Mouse (Mus musculus): Measurements from ENCODE around the gene Fam3b. TPM values are rescaled to one million over a fixed set of nuclear protein-coding genes. Genes with fewer than 3 reads are reported as not detected.

Gene Fam3b
- polyA plus RNA-seq, 1 experiment from 2014 or later: not detected

DNA sequence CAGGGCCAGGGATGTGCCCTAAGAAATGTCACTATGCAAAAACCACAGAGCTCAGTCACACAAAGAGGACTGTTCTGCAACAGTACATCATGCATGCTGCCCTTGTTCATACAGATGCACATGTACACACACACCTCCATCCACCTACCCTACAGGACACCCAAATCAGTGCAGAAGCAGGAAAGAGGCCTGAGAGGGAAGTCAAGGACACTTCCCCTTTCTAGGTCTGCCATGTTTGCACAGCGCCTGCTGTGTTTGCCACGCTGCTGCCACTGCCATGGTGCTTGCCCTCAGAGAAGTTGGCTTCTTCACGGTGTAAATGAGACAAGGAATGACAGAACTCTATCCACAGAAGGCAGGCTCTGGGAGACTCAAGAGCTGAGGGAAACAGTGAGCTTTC is 10.8 kb downstream of the Fam3b start:
- H3K27me3 ChIP-seq (ENCODE audit: control insufficient read depth, insufficient read depth, low read length): no peaks in the 10 kb centered on the region
- H3K4me2 ChIP-seq (replicated peaks; ENCODE audit: low read depth, low read length): no peak overlapping the region
- no peaks in the 10 kb centered on the region for H3K4me1 ChIP-seq (ENCODE audit: control insufficient read depth, insufficient read depth, low read length)
- 74% methylated on average over 3 of the region's 3 CpGs for WGBS
- H3K27ac ChIP-seq (ENCODE audit: low read length): no peak overlapping the region
- no peak for ATAC-seq (ENCODE audit: insufficient number of reproducible peaks, insufficient read depth, low FRiP score, low read depth)
- no peaks in the 10 kb centered on the region for H3K36me3 ChIP-seq (ENCODE audit: control insufficient read depth, insufficient read depth, low read length)
- H3K4me3 ChIP-seq (ENCODE audit: low read depth, low read length): no peak overlapping the region
- H3K9ac ChIP-seq (replicated peaks; ENCODE audit: low read depth, low read length): no peak overlapping the region
- H3K9me3 ChIP-seq (ENCODE audit: control insufficient read depth, low read depth, low read length): no peaks in the 10 kb centered on the region

DNA sequence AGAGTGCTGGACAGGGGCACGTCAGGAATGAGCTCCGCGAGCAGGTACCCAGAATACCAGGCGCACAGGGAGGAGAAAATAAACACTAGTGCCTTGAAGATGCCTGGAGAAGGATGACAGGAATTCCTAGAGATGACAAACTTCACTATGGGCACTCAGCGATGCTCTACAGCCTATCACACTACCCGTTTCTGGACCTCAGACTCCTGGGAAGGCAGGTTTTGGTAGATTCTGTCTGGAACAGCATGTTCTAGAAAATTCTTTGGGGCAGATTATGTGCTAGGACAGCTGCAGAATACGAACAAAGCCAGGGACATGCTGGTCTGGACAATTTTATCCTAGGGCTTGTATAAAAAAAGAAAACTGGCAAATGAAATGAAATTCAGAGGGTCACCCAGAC is 13.7 kb downstream of the Fam3b start:
- WGBS: 82% methylated on average over 7 of the region's 7 CpGs
- Histone ChIP-seq H3K4me3 (ENCODE audit: low read depth, low read length) (no peak overlapping the region), H3K9me3 (ENCODE audit: control insufficient read depth, low read depth, low read length) (no peaks in the 10 kb centered on the region), H3K4me2 (replicated peaks; ENCODE audit: low read depth, low read length) (no peak overlapping the region), H3K36me3 (ENCODE audit: control insufficient read depth, insufficient read depth, low read length) (no peaks in the 10 kb centered on the region), H3K27ac (ENCODE audit: low read length) (no peak overlapping the region), H3K27me3 (ENCODE audit: control insufficient read depth, insufficient read depth, low read length) (no peaks in the 10 kb centered on the region), H3K4me1 (ENCODE audit: control insufficient read depth, insufficient read depth, low read length) (no peaks in the 10 kb centered on the region), H3K9ac (replicated peaks; ENCODE audit: low read depth, low read length) (no peak overlapping the region)
- no peak for ATAC-seq (ENCODE audit: insufficient number of reproducible peaks, insufficient read depth, low FRiP score, low read depth)

- 94% methylated on average over 7 of the region's 7 CpGs for WGBS
- no peaks in the 10 kb centered on the region for H3K36me3 ChIP-seq (ENCODE audit: control insufficient read depth, insufficient read depth, low read length)
Observed at GRCm38 (mm10) chr16:97499450-97499849, 15.2 kb downstream of the Fam3b start.

GRCm38 (mm10) chr16:97498139-97498538 is 16.5 kb downstream of the Fam3b start:
- 91% methylated on average over 3 of the region's 3 CpGs for whole genome bisulfite sequencing
- Histone ChIP-seq H3K9me3 (ENCODE audit: control insufficient read depth, low read depth, low read length) (no peaks in the 10 kb centered on the region), H3K4me1 (ENCODE audit: control insufficient read depth, insufficient read depth, low read length) (no peaks in the 10 kb centered on the region), H3K4me3 (ENCODE audit: low read depth, low read length) (no peak overlapping the region), H3K36me3 (ENCODE audit: control insufficient read depth, insufficient read depth, low read length) (no peaks in the 10 kb centered on the region), H3K9ac (replicated peaks; ENCODE audit: low read depth, low read length) (no peak overlapping the region), H3K27me3 (ENCODE audit: control insufficient read depth, insufficient read depth, low read length) (no peaks in the 10 kb centered on the region), H3K27ac (ENCODE audit: low read length) (no peak overlapping the region), H3K4me2 (replicated peaks; ENCODE audit: low read depth, low read length) (no peak overlapping the region)
- no peak for ATAC-seq (ENCODE audit: insufficient number of reproducible peaks, insufficient read depth, low FRiP score, low read depth)

More at GRCm38 (mm10) chr16:97499450-97499849, 15.2 kb downstream of the Fam3b start:
- Histone ChIP-seq H3K27me3 (ENCODE audit: control insufficient read depth, insufficient read depth, low read length) (no peaks in the 10 kb centered on the region), H3K4me3 (ENCODE audit: low read depth, low read length) (no peak overlapping the region), H3K9me3 (ENCODE audit: control insufficient read depth, low read depth, low read length) (no peaks in the 10 kb centered on the region), H3K4me2 (replicated peaks; ENCODE audit: low read depth, low read length) (no peak overlapping the region), H3K9ac (replicated peaks; ENCODE audit: low read depth, low read length) (no peak overlapping the region), H3K4me1 (ENCODE audit: control insufficient read depth, insufficient read depth, low read length) (no peaks in the 10 kb centered on the region), H3K27ac (ENCODE audit: low read length) (no peak overlapping the region)
- no peak for ATAC-seq (ENCODE audit: insufficient number of reproducible peaks, insufficient read depth, low FRiP score, low read depth)

- Histone ChIP-seq H3K36me3 (ENCODE audit: control insufficient read depth, insufficient read depth, low read length) (no peaks in the 10 kb centered on the region), H3K4me3 (ENCODE audit: low read depth, low read length) (no peak overlapping the region), H3K4me2 (replicated peaks; ENCODE audit: low read depth, low read length) (no peak overlapping the region), H3K4me1 (ENCODE audit: control insufficient read depth, insufficient read depth, low read length) (no peaks in the 10 kb centered on the region), H3K9ac (replicated peaks; ENCODE audit: low read depth, low read length) (no peak overlapping the region), H3K9me3 (ENCODE audit: control insufficient read depth, low read depth, low read length) (no peaks in the 10 kb centered on the region), H3K27me3 (ENCODE audit: control insufficient read depth, insufficient read depth, low read length) (no peaks in the 10 kb centered on the region), H3K27ac (ENCODE audit: low read length) (no peak overlapping the region)
- WGBS: 45% methylated on average over 5 of the region's 5 CpGs
- ATAC-seq (ENCODE audit: insufficient number of reproducible peaks, insufficient read depth, low FRiP score, low read depth): peak; percentile 47; the same call in 1 of the 2 replicates
Observed at GRCm38 (mm10) chr16:97497682-97498081, 16.9 kb downstream of the Fam3b start.

GRCm38 (mm10) chr16:97496026-97496425 is 18.6 kb downstream of the Fam3b start:
- Histone ChIP-seq H3K4me1 (ENCODE audit: control insufficient read depth, insufficient read depth, low read length) (no peaks in the 10 kb centered on the region), H3K4me3 (ENCODE audit: low read depth, low read length) (no peak overlapping the region), H3K27ac (ENCODE audit: low read length) (peak overlapping the region; percentile 10; the same call in 1 of the 2 replicates), H3K27me3 (ENCODE audit: control insufficient read depth, insufficient read depth, low read length) (no peaks in the 10 kb centered on the region), H3K9ac (replicated peaks; ENCODE audit: low read depth, low read length) (no peak overlapping the region), H3K4me2 (replicated peaks; ENCODE audit: low read depth, low read length) (no peak overlapping the region), H3K9me3 (ENCODE audit: control insufficient read depth, low read depth, low read length) (no peaks in the 10 kb centered on the region), H3K36me3 (ENCODE audit: control insufficient read depth, insufficient read depth, low read length) (no peaks in the 10 kb centered on the region)
- whole genome bisulfite sequencing: 33% methylated on average over 3 of the region's 3 CpGs
- ATAC-seq (ENCODE audit: insufficient number of reproducible peaks, insufficient read depth, low FRiP score, low read depth): peak; percentile 65

DNA sequence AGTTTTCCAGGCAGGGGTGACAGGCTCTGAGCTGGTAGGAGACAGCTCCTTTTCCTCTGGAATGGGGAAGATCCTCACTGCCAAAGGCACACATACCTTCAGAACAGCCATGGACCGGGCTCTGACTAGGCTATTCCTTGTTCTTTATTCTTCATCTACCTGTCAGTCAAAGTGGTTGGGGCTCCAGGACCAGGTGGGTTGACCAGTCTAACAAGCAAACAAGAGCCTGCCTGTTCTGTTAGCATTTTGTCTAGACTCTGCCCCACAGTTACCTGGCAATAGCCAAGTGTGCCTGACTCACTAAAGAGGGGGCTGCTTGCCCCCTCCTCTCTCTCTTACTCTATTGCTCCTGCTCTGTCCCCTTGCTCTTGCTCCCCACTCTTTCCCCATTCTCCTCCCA is 22.2 kb downstream of the Fam3b start:
- H3K4me2 ChIP-seq (replicated peaks; ENCODE audit: low read depth, low read length): no peak overlapping the region
- H3K4me3 ChIP-seq (ENCODE audit: low read depth, low read length): no peak overlapping the region
- H3K27me3 ChIP-seq (ENCODE audit: control insufficient read depth, insufficient read depth, low read length): no peaks in the 10 kb centered on the region
- H3K4me1 ChIP-seq (ENCODE audit: control insufficient read depth, insufficient read depth, low read length): no peaks in the 10 kb centered on the region
- H3K9me3 ChIP-seq (ENCODE audit: control insufficient read depth, low read depth, low read length): no peaks in the 10 kb centered on the region
- peak; percentile 61; the same call in 1 of the 2 replicates for ATAC-seq (ENCODE audit: insufficient number of reproducible peaks, insufficient read depth, low FRiP score, low read depth)
- no peak overlapping the region for H3K27ac ChIP-seq (ENCODE audit: low read length)
- no peak overlapping the region for H3K9ac ChIP-seq (replicated peaks; ENCODE audit: low read depth, low read length)
- 75% methylated on average over 1 of the region's 1 CpGs for WGBS
- H3K36me3 ChIP-seq (ENCODE audit: control insufficient read depth, insufficient read depth, low read length): no peaks in the 10 kb centered on the region

GRCm38 (mm10) chr16:97478655-97479054 is 36.0 kb downstream of the Fam3b start:
- ATAC-seq (ENCODE audit: insufficient number of reproducible peaks, insufficient read depth, low FRiP score, low read depth): no peak
- no peak overlapping the region for H3K9ac ChIP-seq (replicated peaks; ENCODE audit: low read depth, low read length)
- H3K9me3 ChIP-seq (ENCODE audit: control insufficient read depth, low read depth, low read length): no peaks in the 10 kb centered on the region
- no peaks in the 10 kb centered on the region for H3K4me1 ChIP-seq (ENCODE audit: control insufficient read depth, insufficient read depth, low read length)
- no peak overlapping the region for H3K27ac ChIP-seq (ENCODE audit: low read length)
- H3K36me3 ChIP-seq (ENCODE audit: control insufficient read depth, insufficient read depth, low read length): no peaks in the 10 kb centered on the region
- no peak overlapping the region for H3K4me2 ChIP-seq (replicated peaks; ENCODE audit: low read depth, low read length)
- no peaks in the 10 kb centered on the region for H3K27me3 ChIP-seq (ENCODE audit: control insufficient read depth, insufficient read depth, low read length)
- no peak overlapping the region for H3K4me3 ChIP-seq (ENCODE audit: low read depth, low read length)
- 78% methylated on average over 2 of the region's 2 CpGs for WGBS

GRCm38 (mm10) chr16:97476524-97476923 is 38.1 kb downstream of the Fam3b start:
- Histone ChIP-seq H3K27me3 (ENCODE audit: control insufficient read depth, insufficient read depth, low read length) (no peaks in the 10 kb centered on the region), H3K9ac (replicated peaks; ENCODE audit: low read depth, low read length) (no peak overlapping the region), H3K4me1 (ENCODE audit: control insufficient read depth, insufficient read depth, low read length) (no peaks in the 10 kb centered on the region), H3K36me3 (ENCODE audit: control insufficient read depth, insufficient read depth, low read length) (no peaks in the 10 kb centered on the region), H3K9me3 (ENCODE audit: control insufficient read depth, low read depth, low read length) (no peaks in the 10 kb centered on the region), H3K4me3 (ENCODE audit: low read depth, low read length) (no peak overlapping the region), H3K4me2 (replicated peaks; ENCODE audit: low read depth, low read length) (no peak overlapping the region), H3K27ac (ENCODE audit: low read length) (no peak overlapping the region)
- WGBS: 78% methylated on average over 1 of the region's 1 CpGs
- ATAC-seq (ENCODE audit: insufficient number of reproducible peaks, insufficient read depth, low FRiP score, low read depth): no peak
